Mouse (Mus musculus): ENCODE data around the gene St6galnac4. TPM values are rescaled to one million over a fixed set of nuclear protein-coding genes. Genes with fewer than 3 reads are reported as not detected.

St6galnac4 gene
- polyA plus RNA-seq, 1 experiment: 0.30 TPM

GRCm38 (mm10) chr2:32566536-32567063 is 20.3 kb upstream of the St6galnac4 start:
- no peak for TF ChIP-seq TAL1 (IDR thresholded peaks at IDR 0.05; ENCODE audit: low read length)
- no peaks in the 10 kb centered on the region for H3K9me3 ChIP-seq (ENCODE audit: control insufficient read depth, low read length)
- H3K4me3 ChIP-seq (replicated peaks): no peak overlapping the region
- peaks cover 8% of the 10 kb centered on the region; the same call in 1 of the 2 replicates for H3K36me3 ChIP-seq (ENCODE audit: control insufficient read depth)
- H3K4me1 ChIP-seq (ENCODE audit: control insufficient read depth): peaks cover 9% of the 10 kb centered on the region
- no peaks in the 10 kb centered on the region for H3K27me3 ChIP-seq (ENCODE audit: control insufficient read depth)

- TF ChIP-seq TAL1 (IDR thresholded peaks at IDR 0.05; ENCODE audit: low read length) (no peak), GATA1 (IDR thresholded peaks at IDR 0.05; ENCODE audit: low read length) (no peak)
- Histone ChIP-seq H3K9me3 (ENCODE audit: control insufficient read depth, low read length) (no peaks in the 10 kb centered on the region), H3K36me3 (ENCODE audit: control insufficient read depth) (peaks cover 20% of the 10 kb centered on the region), H3K4me1 (ENCODE audit: control insufficient read depth) (peaks cover 20% of the 10 kb centered on the region), H3K27me3 (ENCODE audit: control insufficient read depth) (no peaks in the 10 kb centered on the region), H3K4me3 (replicated peaks) (no peak overlapping the region)
These were observed 18.7 kb upstream of the St6galnac4 start for GRCm38 (mm10) chr2:32568149-32568548.

GRCm38 (mm10) chr2:32568941-32569340 is 18.0 kb upstream of the St6galnac4 start:
- Histone ChIP-seq H3K9me3 (ENCODE audit: control insufficient read depth, low read length) (no peaks in the 10 kb centered on the region), H3K4me1 (ENCODE audit: control insufficient read depth) (peaks cover 20% of the 10 kb centered on the region), H3K27me3 (ENCODE audit: control insufficient read depth) (no peaks in the 10 kb centered on the region), H3K36me3 (ENCODE audit: control insufficient read depth) (peaks cover 27% of the 10 kb centered on the region), H3K4me3 (replicated peaks) (no peak overlapping the region)
- TF ChIP-seq TAL1 (IDR thresholded peaks at IDR 0.05; ENCODE audit: low read length) (no peak), GATA1 (IDR thresholded peaks at IDR 0.05; ENCODE audit: low read length) (no peak)

GRCm38 (mm10) chr2:32570698-32571494 is 16.0 kb upstream of the St6galnac4 start, which contains the start of gene Dpm2:
TSS of gene Dpm2 (plus strand) at chr2:32570858.
- no peaks in the 10 kb centered on the region for H3K9me3 ChIP-seq (ENCODE audit: control insufficient read depth, low read length)
- H3K27me3 ChIP-seq (ENCODE audit: control insufficient read depth): peaks cover 7% of the 10 kb centered on the region
- TF ChIP-seq TAL1 (IDR thresholded peaks at IDR 0.05; ENCODE audit: low read length) (no peak), GATA1 (IDR thresholded peaks at IDR 0.05; ENCODE audit: low read length) (no peak)
- peak within 1 kb of the TSS; percentile 70 for H3K4me3 ChIP-seq (replicated peaks)
- peaks cover 29% of the 10 kb centered on the region for H3K4me1 ChIP-seq (ENCODE audit: control insufficient read depth)
- peaks cover 27% of the 10 kb centered on the region for H3K36me3 ChIP-seq (ENCODE audit: control insufficient read depth)

GRCm38 (mm10) chr2:32572196-32572595 is 14.7 kb upstream of the St6galnac4 start:
- Histone ChIP-seq H3K9me3 (ENCODE audit: control insufficient read depth, low read length) (no peaks in the 10 kb centered on the region), H3K4me1 (ENCODE audit: control insufficient read depth) (peaks cover 30% of the 10 kb centered on the region), H3K4me3 (replicated peaks) (peak overlapping the region; percentile 70)

GRCm38 (mm10) chr2:32574497-32574896 is 12.4 kb upstream of the St6galnac4 start, which contains the start of gene Pip5kl1:
TSS of gene Pip5kl1 (plus strand) at chr2:32574797.
- Histone ChIP-seq H3K4me3 (replicated peaks) (peak within 1 kb of the TSS; percentile 56), H3K27me3 (ENCODE audit: control insufficient read depth) (peaks cover 30% of the 10 kb centered on the region), H3K36me3 (ENCODE audit: control insufficient read depth) (peaks cover 19% of the 10 kb centered on the region), H3K4me1 (ENCODE audit: control insufficient read depth) (peaks cover 30% of the 10 kb centered on the region), H3K9me3 (ENCODE audit: control insufficient read depth, low read length) (no peaks in the 10 kb centered on the region)
- TF ChIP-seq GATA1 (IDR thresholded peaks at IDR 0.05; ENCODE audit: low read length) (no peak), TAL1 (IDR thresholded peaks at IDR 0.05; ENCODE audit: low read length) (no peak)

More at GRCm38 (mm10) chr2:32572196-32572595, 14.7 kb upstream of the St6galnac4 start:
- H3K36me3 ChIP-seq (ENCODE audit: control insufficient read depth): peaks cover 27% of the 10 kb centered on the region
- no peak for TF ChIP-seq GATA1 (IDR thresholded peaks at IDR 0.05; ENCODE audit: low read length)
- no peak for TF ChIP-seq TAL1 (IDR thresholded peaks at IDR 0.05; ENCODE audit: low read length)
- H3K27me3 ChIP-seq (ENCODE audit: control insufficient read depth): peaks cover 11% of the 10 kb centered on the region

- Histone ChIP-seq H3K36me3 (ENCODE audit: control insufficient read depth) (peaks cover 19% of the 10 kb centered on the region), H3K4me1 (ENCODE audit: control insufficient read depth) (peaks cover 30% of the 10 kb centered on the region), H3K4me3 (replicated peaks) (peak overlapping the region; percentile 56), H3K27me3 (ENCODE audit: control insufficient read depth) (peaks cover 35% of the 10 kb centered on the region), H3K9me3 (ENCODE audit: control insufficient read depth, low read length) (no peaks in the 10 kb centered on the region)
- TF ChIP-seq GATA1 (IDR thresholded peaks at IDR 0.05; ENCODE audit: low read length) (no peak), TAL1 (IDR thresholded peaks at IDR 0.05; ENCODE audit: low read length) (no peak)
These were observed 11.9 kb upstream of the St6galnac4 start for GRCm38 (mm10) chr2:32574901-32575585.

GRCm38 (mm10) chr2:32575586-32576160 is 11.2 kb upstream of the St6galnac4 start, which contains the start of gene 9430097D07Rik:
TSS of gene 9430097D07Rik (minus strand) at chr2:32575684.
- H3K4me3 ChIP-seq (replicated peaks): peak within 1 kb of the TSS; percentile 56
- peaks cover 27% of the 10 kb centered on the region for H3K4me1 ChIP-seq (ENCODE audit: control insufficient read depth)
- no peak for TF ChIP-seq TAL1 (IDR thresholded peaks at IDR 0.05; ENCODE audit: low read length)
- no peak for TF ChIP-seq GATA1 (IDR thresholded peaks at IDR 0.05; ENCODE audit: low read length)
- peaks cover 19% of the 10 kb centered on the region for H3K36me3 ChIP-seq (ENCODE audit: control insufficient read depth)
- no peaks in the 10 kb centered on the region for H3K9me3 ChIP-seq (ENCODE audit: control insufficient read depth, low read length)
- H3K27me3 ChIP-seq (ENCODE audit: control insufficient read depth): peaks cover 42% of the 10 kb centered on the region

Data from erythroblast, embryonic 14.5 days (primary cell).